Mouse (Mus musculus) MEL (cell line): Measurements from ENCODE around the gene Tshz2. TPM values are rescaled to one million over a fixed set of nuclear protein-coding genes. Genes with fewer than 3 reads are reported as not detected.

Source experiments
- DNase-seq: peaks from one replicate; pipeline ENCODE4 v3.0.0; 2011; ENCODE audit warnings: low read depth, low spot score
- H3K27ac ChIP-seq: 2 replicates; pipeline ENCODE4 v1.5.1; 2012; ENCODE audit warnings: low read depth, mild to moderate bottlenecking, control low read depth, low read length, moderate library complexity; ENCODE audit not compliant: control insufficient read depth
- H3K27me3 ChIP-seq, 2 experiments: fragments of 150-350 bp in 1 of 2; sonication (generic) in 1 of 2; 2 replicates each; pipeline ENCODE4 v1.6.1; 2012; ENCODE audit warnings: low read length in 2 of 2, mild to moderate bottlenecking in 2 of 2, improper control_type of control experiment in 1 of 2, moderate library complexity in 1 of 2; ENCODE audit not compliant: insufficient read depth in 2 of 2, control insufficient read depth in 1 of 2
- H3K36me3 ChIP-seq, 2 experiments: 2 replicates each; pipeline ENCODE4 v1.6.1; 2012 to 2014; ENCODE audit warnings: low read length in 2 of 2, improper control_type of control experiment in 1 of 2, inconsistent platforms in 1 of 2, mild to moderate bottlenecking in 1 of 2; ENCODE audit not compliant: insufficient read depth in 2 of 2, control insufficient read depth in 1 of 2
- H3K4me1 ChIP-seq, 2 experiments: fragments of 150-350 bp in 1 of 2; sonication (generic) in 1 of 2; 2 replicates each; pipeline ENCODE4 v1.6.1; 2012; ENCODE audit warnings: low read length in 2 of 2, improper control_type of control experiment in 1 of 2, mild to moderate bottlenecking in 1 of 2; ENCODE audit not compliant: insufficient read depth in 2 of 2, control insufficient read depth in 1 of 2
- H3K4me3 ChIP-seq, 2 experiments: fragments of 150-350 bp in 1 of 2; sonication (generic) in 1 of 2; 2 replicates each; pipeline ENCODE4 v1.5.1; 2012; ENCODE audit warnings: low read depth in 2 of 2, low read length in 2 of 2, mild to moderate bottlenecking in 2 of 2, moderate library complexity in 2 of 2, control low read depth in 1 of 2, improper control_type of control experiment in 1 of 2; ENCODE audit not compliant: control insufficient read depth in 1 of 2, insufficient read depth in 1 of 2
- H3K79me2 ChIP-seq: 2 replicates; pipeline ENCODE4 v1.6.1; 2012; ENCODE audit warnings: mild to moderate bottlenecking, low read length, moderate library complexity; ENCODE audit not compliant: control insufficient read depth, poor library complexity, insufficient read depth
- H3K9ac ChIP-seq: 2 replicates; pipeline ENCODE4 v1.6.1; 2012; ENCODE audit warnings: low read depth, mild to moderate bottlenecking, control low read depth, low read length, moderate library complexity; ENCODE audit not compliant: control insufficient read depth, poor library complexity, severe bottlenecking
- H3K9me3 ChIP-seq: fragments of 150-350 bp; sonication (generic); replicated peaks from 2 replicates; pipeline ENCODE4 v1.6.1; 2012; ENCODE audit warnings: mild to moderate bottlenecking, low read length, improper control_type of control experiment, moderate library complexity; ENCODE audit not compliant: insufficient read depth
- CHD1 ChIP-seq: IDR thresholded peaks from 2 replicates; pipeline ENCODE4 v1.6.1; 2012; ENCODE audit warnings: low read depth, mild to moderate bottlenecking, inconsistent platforms, low read length, improper control_type of control experiment
- CHD2 ChIP-seq: IDR thresholded peaks from 2 replicates; pipeline ENCODE4 v1.6.1; 2011; ENCODE audit warnings: low read length, improper control_type of control experiment
- CTCF ChIP-seq, 3 experiments: IDR thresholded peaks in 2 of 3; conservative IDR thresholded peaks in 1 of 3; 2 replicates each; pipeline ENCODE4 v1.5.1; 2011 to 2012; ENCODE audit warnings: low read length in 3 of 3, low read depth in 2 of 3, mild to moderate bottlenecking in 2 of 3, improper control_type of control experiment in 1 of 3, inconsistent platforms in 1 of 3, mixed read lengths in 1 of 3, moderate library complexity in 1 of 3; ENCODE audit not compliant: control insufficient read depth in 1 of 3, insufficient read depth in 1 of 3, poor library complexity in 1 of 3, severe bottlenecking in 1 of 3
- E2F4 ChIP-seq: IDR thresholded peaks from 2 replicates; pipeline ENCODE4 v1.6.1; 2011; ENCODE audit warnings: low read depth, low read length, improper control_type of control experiment, borderline replicate concordance
- JUND ChIP-seq: IDR thresholded peaks from 2 replicates; pipeline ENCODE4 v1.6.1; 2011; ENCODE audit warnings: low read depth, mild to moderate bottlenecking, improper control_type of control experiment, low read length
- KAT2A ChIP-seq: conservative IDR thresholded peaks from 2 replicates; pipeline ENCODE4 v1.6.1; 2012; ENCODE audit warnings: low read depth, low read length, improper control_type of control experiment, inconsistent platforms
- MAFK ChIP-seq: IDR thresholded peaks from 2 replicates; pipeline ENCODE4 v1.6.1; 2011; ENCODE audit warnings: low read depth, mild to moderate bottlenecking, low read length, improper control_type of control experiment, borderline replicate concordance
- MEF2A ChIP-seq: IDR thresholded peaks from 2 replicates; pipeline ENCODE4 v1.6.1; 2014; ENCODE audit warnings: low read depth, mild to moderate bottlenecking, inconsistent platforms, low read length, improper control_type of control experiment; ENCODE audit not compliant: poor library complexity, insufficient replicate concordance, severe bottlenecking; ENCODE audit errors: extremely low read depth
- MXI1 ChIP-seq: IDR thresholded peaks from 2 replicates; pipeline ENCODE4 v1.6.1; 2011; ENCODE audit warnings: mild to moderate bottlenecking, low read depth, low read length, improper control_type of control experiment
- MYC ChIP-seq: IDR thresholded peaks from 2 replicates; pipeline ENCODE4 v1.6.1; 2011; ENCODE audit warnings: low read depth, mild to moderate bottlenecking, low read length, improper control_type of control experiment, moderate library complexity
- RCOR1 ChIP-seq: IDR thresholded peaks from 2 replicates; pipeline ENCODE4 v1.6.1; 2012; ENCODE audit warnings: low read depth, mild to moderate bottlenecking, inconsistent platforms, low read length, improper control_type of control experiment
- SIN3A ChIP-seq: IDR thresholded peaks from 2 replicates; pipeline ENCODE4 v1.6.1; 2012; ENCODE audit warnings: low read length, improper control_type of control experiment, inconsistent platforms
- TAL1 ChIP-seq: IDR thresholded peaks from 2 replicates; pipeline ENCODE4 v1.6.1; 2012; ENCODE audit warnings: mild to moderate bottlenecking, inconsistent platforms, low read length, moderate library complexity, mixed read lengths
- TBP ChIP-seq: IDR thresholded peaks from 2 replicates; pipeline ENCODE4 v1.8.0; 2011; ENCODE audit warnings: low read depth, low read length, improper control_type of control experiment
- TCF12 ChIP-seq: IDR thresholded peaks from 2 replicates; pipeline ENCODE4 v1.6.1; 2014; ENCODE audit warnings: low read depth, mild to moderate bottlenecking, inconsistent platforms, low read length, improper control_type of control experiment, moderate library complexity
- UBTF ChIP-seq: IDR thresholded peaks from 2 replicates; pipeline ENCODE4 v1.6.1; 2012; ENCODE audit warnings: low read depth, mild to moderate bottlenecking, inconsistent platforms, low read length, improper control_type of control experiment, moderate library complexity, borderline replicate concordance; ENCODE audit not compliant: insufficient read depth
- USF2 ChIP-seq, 2 experiments: IDR thresholded peaks; 2 replicates each; pipeline ENCODE4 v1.6.1; 2011 to 2012; ENCODE audit warnings: improper control_type of control experiment in 2 of 2, low read length in 2 of 2, borderline replicate concordance in 1 of 2, inconsistent platforms in 1 of 2, low read depth in 1 of 2, mild to moderate bottlenecking in 1 of 2; ENCODE audit not compliant: insufficient read depth in 1 of 2
- ZC3H11A ChIP-seq: IDR thresholded peaks from 2 replicates; pipeline ENCODE4 v1.6.1; 2012; ENCODE audit warnings: low read depth, mild to moderate bottlenecking, inconsistent platforms, low read length, improper control_type of control experiment
- ZKSCAN1 ChIP-seq: IDR thresholded peaks from 2 replicates; pipeline ENCODE4 v1.6.1; 2012; ENCODE audit warnings: low read depth, mild to moderate bottlenecking, inconsistent platforms, low read length, improper control_type of control experiment, moderate library complexity
- ZMIZ1 ChIP-seq: IDR thresholded peaks from 2 replicates; pipeline ENCODE4 v1.6.1; 2012; ENCODE audit warnings: low read depth, mild to moderate bottlenecking, inconsistent platforms, low read length, improper control_type of control experiment, moderate library complexity
- polyA plus RNA-seq, 2 experiments: library from polyadenylated mRNA; stranded (reverse) in 1 of 2; unstranded in 1 of 2; fragments of >175 nt in 1 of 2; fragments of >200 nt in 1 of 2; gene quantifications; 2 replicates each; pipeline versions ENCODE4 v1.2.1 to v1.2.4; 2012; ENCODE audit warnings: low replicate concordance in 2 of 2, low read depth in 1 of 2; ENCODE audit not compliant: insufficient read length in 2 of 2, insufficient read depth in 1 of 2, missing spikeins in 1 of 2
- total RNA-seq: library from RNA; depleted of rRNA; stranded (reverse); fragments of 300-350 nt; gene quantifications from 2 replicates; pipeline ENCODE4 v1.2.3, GENCODE M21; 2012

The Tshz2 gene
- total and polyA plus RNA-seq, 3 experiments = not detected

GRCm38 (mm10) chr2:169996501-169997237 lies 363.9 kb downstream of the Tshz2 start:
- no peak overlapping the region for H3K4me3 ChIP-seq
- H3K9ac ChIP-seq = no peak overlapping the region
- no peaks in the 10 kb centered on the region for H3K36me3 ChIP-seq
- H3K9me3 ChIP-seq = no peaks in the 10 kb centered on the region
- H3K4me1 ChIP-seq = no peaks in the 10 kb centered on the region
- TF ChIP-seq E2F4 = no peak
- no peak for TF ChIP-seq ZC3H11A
- TF ChIP-seq TCF12 = no peak
- TF ChIP-seq MYC = no peak
- TF ChIP-seq UBTF = no peak
- no peak for TF ChIP-seq CHD2
- no peak for TF ChIP-seq RCOR1
- no peak for TF ChIP-seq TAL1
- no peak for TF ChIP-seq CTCF (IDR thresholded peaks at IDR 0.05 in 2 of 3, conservative IDR thresholded peaks at IDR 0.05 in 1 of 3; ENCODE audit: control insufficient read depth in 1 of 3, insufficient read depth in 1 of 3, low read depth in 2 of 3, low read length in 3 of 3, poor library complexity in 1 of 3, severe bottlenecking in 1 of 3)
- no peak for TF ChIP-seq KAT2A
- TF ChIP-seq ZMIZ1 = no peak
- no peak for TF ChIP-seq USF2 (IDR thresholded peaks at IDR 0.05; ENCODE audit: borderline replicate concordance in 1 of 2, insufficient read depth in 1 of 2, low read depth in 1 of 2, low read length in 2 of 2)
- no peak for TF ChIP-seq MAFK
- TF ChIP-seq MEF2A = no peak
- no peak for TF ChIP-seq MXI1
- no peak for TF ChIP-seq JUND
- no peak overlapping the region for H3K27ac ChIP-seq
- H3K79me2 ChIP-seq = no peaks in the 10 kb centered on the region
- no peak for DNase-seq
- no peaks in the 10 kb centered on the region for H3K27me3 ChIP-seq

GRCm38 (mm10) chr2:169997276-169998049 lies 364.6 kb downstream of the Tshz2 start:
- H3K27me3 ChIP-seq = no peaks in the 10 kb centered on the region
- DNase-seq = no peak
- H3K9ac ChIP-seq = no peak overlapping the region
- H3K79me2 ChIP-seq = no peaks in the 10 kb centered on the region
- no peaks in the 10 kb centered on the region for H3K36me3 ChIP-seq
- H3K4me1 ChIP-seq = no peaks in the 10 kb centered on the region
- no peaks in the 10 kb centered on the region for H3K9me3 ChIP-seq
- TF ChIP-seq CHD1 (no peak), TBP (no peak), TCF12 (no peak), CHD2 (no peak), MXI1 (no peak), ZC3H11A (no peak), SIN3A (no peak), ZKSCAN1 (no peak)
- no peak overlapping the region for H3K27ac ChIP-seq
- H3K4me3 ChIP-seq = no peak overlapping the region
